7 mouse cellular contexts compared by ENCODE assay signal in genomic region chr6:83512495-83512894, GRCm38 (mm10). TPM values are rescaled to one million over a fixed set of nuclear protein-coding genes. Genes with fewer than 3 reads are reported as not detected.
A peak's percentile ranks its signal among the peaks of the same experiment; 100 is the strongest.
DNase-seq lines count a peak whose midpoint lies in the region; ATAC-seq lines count a peak whose summit lies in the region.

No protein-coding gene starts in this region.

- 4% methylated on average over 1 of the region's 1 CpGs for WGBS in liver, embryonic 15.5 days (ENCODE audit: insufficient replicate concordance)

- H3K4me2 ChIP-seq in liver, embryonic 15.5 days: no peak overlapping the region

- no peak overlapping the region for H3K27ac ChIP-seq in liver, embryonic 15.5 days (replicated peaks)

- intact Hi-C loops in heart, postnatal 36 days (cut with DNase I): loop anchor here (1.0 kb wide), 1 partner anchor 156 kb away; no protein-coding TSS in a partner anchor

- no peaks in the 10 kb centered on the region for H3K9me3 ChIP-seq in liver, embryonic 15.5 days (replicated peaks)

- ATAC-seq in liver, embryonic 15.5 days (ENCODE audit: insufficient read depth): 0 out of 2 replicates have a peak, but pooled peaks have one; percentile 25

- no peak overlapping the region for H3K9ac ChIP-seq in liver, embryonic 15.5 days

- peaks cover 4% of the 10 kb centered on the region for H3K4me1 ChIP-seq in liver, embryonic 15.5 days (replicated peaks)

- H3K4me3 ChIP-seq in liver, embryonic 15.5 days (replicated peaks): no peak overlapping the region

- no peaks in the 10 kb centered on the region for H3K27me3 ChIP-seq in liver, embryonic 15.5 days

- H3K36me3 ChIP-seq in liver, embryonic 15.5 days (replicated peaks): no peaks in the 10 kb centered on the region

- peak; percentile 21 for DNase-seq in ovary, postnatal 10 days (ENCODE audit: low spot score)
- DNase-seq in ovary, postnatal 36 days (ENCODE audit: low spot score): no peak
- DNase-seq in adrenal gland, adult 2 months: peak; percentile 55
- peak; percentile 74 for DNase-seq in embryo, embryonic 10.5 days (ENCODE audit: low spot score)
- peak; percentile 61 to 78 for DNase-seq in heart, postnatal 36 days
- DNase-seq in right cerebral cortex, postnatal 4 days: peak; percentile 71

RNA-seq across cellular contexts. Expression of gene Dguok, which starts 5.7 kb away (rescaled TPM):
- 10 to 100 TPM; 45.1 to 49.5 TPM for total RNA-seq in adrenal gland, adult 2 months (2021)
- polyA plus RNA-seq in adrenal gland, adult 2 months (2012; rRNA removed): 47.3 and 49.3 TPM in 2 replicates
- 10 to 100 TPM; 31.6 to 32.7 TPM for total RNA-seq in heart, postnatal 36 days (2021)
- 26.4 and 28.4 TPM in 2 replicates for polyA plus RNA-seq in liver, embryonic 15.5 days (2015; fragmentation: Nextera tagmentation; extraction: Ambion mirVana)

RNA-seq across cellular contexts. Expression of gene Actg2, which starts 23.6 kb away (rescaled TPM):
- under 1 TPM; 0.81 to 0.97 TPM for total RNA-seq in adrenal gland, adult 2 months (2021)
- polyA plus RNA-seq in adrenal gland, adult 2 months (2012; rRNA removed): 0.80 and 1.9 TPM in 2 replicates
- total RNA-seq in heart, postnatal 36 days (2021): 1 to 10 TPM; 1.5 to 2.4 TPM
- polyA plus RNA-seq in liver, embryonic 15.5 days (2015; fragmentation: Nextera tagmentation; extraction: Ambion mirVana): 4.1 and 7.2 TPM in 2 replicates

RNA-seq across cellular contexts. Expression of gene Tet3, which starts 53.6 kb away (rescaled TPM):
- 10 to 100 TPM; 22.9 to 26.0 TPM for total RNA-seq in adrenal gland, adult 2 months (2021)
- 6.8 and 8.7 TPM in 2 replicates for polyA plus RNA-seq in adrenal gland, adult 2 months (2012; rRNA removed)
- 10 to 100 TPM; 27.2 to 27.6 TPM for total RNA-seq in heart, postnatal 36 days (2021)
- polyA plus RNA-seq in liver, embryonic 15.5 days (2015; fragmentation: Nextera tagmentation; extraction: Ambion mirVana): 10.8 and 11.4 TPM in 2 replicates
